Mouse (Mus musculus): ENCODE results near the gene Gabrr1. TPM values are rescaled to one million over a fixed set of nuclear protein-coding genes. Genes with fewer than 3 reads are reported as not detected.

Gene Gabrr1
- total RNA-seq, 1 experiment from 2014 or later = not detected

DNA sequence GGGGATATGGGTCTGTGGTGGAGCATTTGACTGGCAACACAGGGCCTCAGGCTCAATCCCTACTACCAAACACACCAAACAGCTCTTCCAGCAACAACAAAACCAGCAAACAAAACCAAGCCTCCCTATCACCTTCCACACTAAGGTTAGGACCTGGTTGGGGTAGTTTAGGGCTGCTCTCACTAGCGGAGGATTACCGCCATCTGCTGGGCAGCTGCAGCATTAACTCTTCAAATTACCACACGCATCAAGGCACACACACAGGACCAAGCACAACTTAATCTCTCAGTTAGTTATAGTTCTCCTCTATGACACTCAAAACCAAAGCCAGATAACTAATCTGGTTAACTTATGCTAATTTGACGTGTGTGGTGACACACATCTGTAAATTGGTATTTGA lies 72.4 kb downstream of the Gabrr1 start:
- ATAC-seq (ENCODE audit: extremely low read depth, insufficient number of reproducible peaks, low FRiP score, poor library complexity, severe bottlenecking) = peak; percentile 68; the same call in 1 of the 2 replicates

DNA sequence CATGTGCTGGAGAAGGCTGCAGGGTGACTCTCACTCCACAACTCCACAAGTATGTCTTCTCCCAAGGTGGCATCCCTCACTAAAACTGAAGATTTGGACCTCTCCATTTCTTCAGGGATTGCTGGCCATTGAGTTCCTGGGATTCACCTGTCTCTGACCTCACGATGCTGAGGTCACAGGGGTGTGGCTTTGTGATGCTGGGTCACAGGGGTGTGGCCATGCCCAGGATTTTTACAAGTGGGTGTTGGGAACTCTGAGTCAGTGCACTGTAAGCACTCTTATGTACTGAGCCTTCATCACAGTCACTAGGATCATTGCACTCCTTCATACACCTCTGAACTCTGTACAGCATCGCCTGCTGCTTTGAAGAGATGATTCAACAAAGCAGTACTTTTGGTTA lies 75.2 kb downstream of the Gabrr1 start:
- ATAC-seq (ENCODE audit: extremely low read depth, insufficient number of reproducible peaks, low FRiP score, poor library complexity, severe bottlenecking) = no peak

- ATAC-seq (ENCODE audit: extremely low read depth, insufficient number of reproducible peaks, low FRiP score, poor library complexity, severe bottlenecking) = peak; percentile 58; the same call in 1 of the 2 replicates
Measured at GRCm38 (mm10) chr4:33208881-33209841, 76.8 kb downstream of the Gabrr1 start, which contains the start of gene Srsf12. Gene Srsf12 (plus strand): TSS chr4:33208991.

Other genes starting within 250 kb of the Gabrr1 start
- gene Ankrd6, start 181.7 kb upstream of the Gabrr1 start, total RNA-seq (2017) = not detected in 2 replicates
- 1.6 and 1.7 TPM in 2 replicates for gene Rragd, start 149.5 kb upstream of the Gabrr1 start, total RNA-seq (2017)
- 48.2 and 55.1 TPM in 2 replicates for gene Ube2j1, start 101.1 kb upstream of the Gabrr1 start, total RNA-seq (2017)
- 0.81 TPM in 1 of 2 replicates, not detected in the other for gene Gabrr2, start 69.5 kb upstream of the Gabrr1 start, total RNA-seq (2017)
- not detected in 2 replicates for gene Pm20d2, start 57.2 kb downstream of the Gabrr1 start, total RNA-seq (2017)
- gene Srsf12, start 76.5 kb downstream of the Gabrr1 start, total RNA-seq (2017) = 0.12 TPM in 1 of 2 replicates, not detected in the other
- 391 and 398 TPM in 2 replicates for gene Pnrc1, start 157.6 kb downstream of the Gabrr1 start, total RNA-seq (2017)
- gene Rngtt, start 177.8 kb downstream of the Gabrr1 start, total RNA-seq (2017) = 36.3 and 43.6 TPM in 2 replicates